Mouse (Mus musculus) stomach, postnatal 0 days (tissue): Measurements from ENCODE around the gene Nolc1.

ENCODE experiments used
- CTCF ChIP-seq: IDR thresholded peaks from 2 replicates; pipeline ENCODE4 v1.5.1; 2016; ENCODE audit warnings: antibody characterized with exemption, low read depth, mild to moderate bottlenecking, moderate library complexity
- EP300 ChIP-seq: optimal IDR thresholded peaks from 2 replicates; pipeline ENCODE3; 2016; ENCODE audit warnings: antibody characterized with exemption

DNA sequence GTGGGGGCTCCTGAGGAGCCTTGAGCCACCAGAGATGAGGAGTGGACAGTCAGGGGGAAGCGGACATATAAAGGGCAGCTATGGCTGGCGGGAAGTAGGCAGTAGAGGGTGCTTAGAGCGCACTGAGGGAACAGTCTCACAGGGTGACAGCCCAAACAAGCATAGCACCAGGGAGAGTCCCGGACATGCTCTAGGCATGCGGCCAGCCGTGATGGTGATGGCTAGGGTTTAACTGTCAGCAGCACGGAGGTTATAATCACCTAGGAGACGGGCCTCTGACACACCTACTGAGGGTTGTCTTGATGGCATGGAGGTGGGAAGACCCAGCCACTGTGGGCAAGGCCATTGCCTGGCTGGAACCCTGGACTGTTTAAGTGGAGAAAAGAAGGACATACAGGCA lies 49.1 kb upstream of the Nolc1 start:
- no peak for TF ChIP-seq CTCF
- no peak for TF ChIP-seq EP300
